In genomic region chr2:147454362-147455257, GRCm38 (mm10) we compare ENCODE assay signal across 8 mouse cellular contexts.
DNase-seq lines count a peak whose midpoint lies in the region; ATAC-seq lines count a peak whose summit lies in the region.

No protein-coding gene starts in this region.

- intact Hi-C loops in heart, postnatal 10 days (cut with DNase I) = no loop called here
- intact Hi-C loops in gastrocnemius, postnatal 14 days (cut with DNase I; ENCODE audit: low total_unique reads) = no loop called here

- no peaks in the 10 kb centered on the region for H3K9me3 ChIP-seq in lung, embryonic 15.5 days
- no peaks in the 10 kb centered on the region for H3K9me3 ChIP-seq in neural tube, embryonic 15.5 days (replicated peaks)

- no peak overlapping the region for H3K27ac ChIP-seq in lung, embryonic 15.5 days
- H3K27ac ChIP-seq in neural tube, embryonic 15.5 days (replicated peaks) = peak overlapping the region; percentile 63

- peak overlapping the region; percentile 26; the same call in 1 of the 2 replicates for H3K4me2 ChIP-seq in lung, embryonic 15.5 days
- H3K4me2 ChIP-seq in neural tube, embryonic 15.5 days = peak overlapping the region; percentile 45

- peak; percentile 62; the same call in 1 of the 2 replicates for ATAC-seq in lung, embryonic 15.5 days (ENCODE audit: borderline replicate concordance, extremely low read depth, low FRiP score, low TSS enrichment)
- ATAC-seq in neural tube, embryonic 15.5 days (ENCODE audit: low FRiP score) = peak; percentile 89

- DNase-seq in embryo, embryonic 9.5 days (ENCODE audit: extremely low spot score) = peak; percentile 34
- peak; percentile 6 to 21 for DNase-seq in frontal cortex, postnatal 25 days (ENCODE audit: low spot score in 2 of 2)
- DNase-seq in spleen, postnatal 36 days (ENCODE audit: low spot score in 2 of 2) = no peak
- DNase-seq in heart, postnatal 10 days = no peak
- DNase-seq in adrenal gland, postnatal 36 days = no peak
- no peak for DNase-seq in gastrocnemius, postnatal 14 days

- H3K4me3 ChIP-seq in lung, embryonic 15.5 days = no peak overlapping the region; the same call in 1 of the 2 replicates
- peak overlapping the region; percentile 23 for H3K4me3 ChIP-seq in neural tube, embryonic 15.5 days (replicated peaks)

- no peaks in the 10 kb centered on the region for H3K36me3 ChIP-seq in lung, embryonic 15.5 days
- no peaks in the 10 kb centered on the region for H3K36me3 ChIP-seq in neural tube, embryonic 15.5 days

- WGBS in lung, embryonic 15.5 days = 47% methylated on average over 18 of the region's 18 CpGs
- WGBS in neural tube, embryonic 15.5 days = 29% methylated on average over 18 of the region's 18 CpGs

- no peak overlapping the region for H3K9ac ChIP-seq in lung, embryonic 15.5 days
- H3K9ac ChIP-seq in neural tube, embryonic 15.5 days (replicated peaks) = 0 out of 2 replicates have a peak overlapping the region, but pooled peaks have one; percentile 1

- no peaks in the 10 kb centered on the region for H3K27me3 ChIP-seq in lung, embryonic 15.5 days
- H3K27me3 ChIP-seq in neural tube, embryonic 15.5 days (replicated peaks) = no peaks in the 10 kb centered on the region

- no peaks in the 10 kb centered on the region for H3K4me1 ChIP-seq in lung, embryonic 15.5 days
- H3K4me1 ChIP-seq in neural tube, embryonic 15.5 days = 0 out of 2 replicates have a peak, but pooled peaks cover 6% of the 10 kb centered on the region

Comparison
In these comparisons a context has a peak if more than half of its experiments do, and no peak if none do; other contexts are left out.
1. DNase-seq: peak in embryo, embryonic 9.5 days (single experiment) and frontal cortex, postnatal 25 days (2 of 2); none in spleen, postnatal 36 days (0 of 2), heart, postnatal 10 days (0 of 2), adrenal gland, postnatal 36 days (0 of 2) and gastrocnemius, postnatal 14 days (single experiment).